Mouse (Mus musculus) large intestine, adult 2 months (tissue): ENCODE measurements at regions not wholly inside any gene's neighbourhood (a gene's known extent, or its start where the extent isn't known, plus 50 kb on each side); places are given as distances from the start of the nearest gene placed in this dataset.

Source experiments
- DNase-seq: peaks from one replicate; pipeline ENCODE4 v3.0.0-alpha.2; 2012; ENCODE audit warnings: low read depth, low spot score
- WGBS: fragments of 180-500 bp; shearing (Covaris S2); methylation state at CpG from one replicate; pipeline ENCODE4 v1.1.7; 2018; 5-methylcytosine and 5-hydroxymethylcytosine counted together

DNA sequence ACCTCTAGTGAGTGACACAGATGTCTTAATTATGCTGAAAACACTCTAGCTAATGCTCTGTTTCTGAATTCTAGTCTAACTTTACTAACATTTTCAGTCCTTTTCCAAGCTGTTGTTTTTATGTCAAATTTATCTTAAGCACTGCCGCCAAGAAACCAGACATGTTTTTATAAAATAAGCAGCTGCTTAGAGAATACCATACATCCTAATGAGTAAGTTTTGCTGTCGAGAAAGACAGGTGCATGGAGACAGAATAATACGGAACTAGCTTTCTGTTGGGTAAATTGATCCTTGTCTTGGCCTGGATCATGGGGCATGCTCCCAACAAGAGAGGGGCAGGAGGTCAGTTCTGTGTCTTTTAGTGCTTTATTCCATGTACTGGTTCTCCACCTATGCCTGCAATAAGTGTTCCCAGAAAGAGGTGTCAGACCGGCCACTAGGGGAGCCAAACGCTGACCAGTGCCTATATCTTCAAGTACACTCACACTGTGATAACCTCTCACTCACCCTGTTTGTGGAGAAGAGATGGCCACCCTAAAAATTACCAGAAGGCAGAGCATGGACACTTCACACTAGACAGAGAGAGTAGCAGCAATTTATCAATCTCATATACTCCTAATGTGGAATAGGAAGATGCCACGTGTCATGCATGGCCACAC is 366.0 kb upstream of the 2610301B20Rik start:
- no peak for DNase-seq
- 58% methylated on average over 6 of the region's 6 CpGs for WGBS

DNA sequence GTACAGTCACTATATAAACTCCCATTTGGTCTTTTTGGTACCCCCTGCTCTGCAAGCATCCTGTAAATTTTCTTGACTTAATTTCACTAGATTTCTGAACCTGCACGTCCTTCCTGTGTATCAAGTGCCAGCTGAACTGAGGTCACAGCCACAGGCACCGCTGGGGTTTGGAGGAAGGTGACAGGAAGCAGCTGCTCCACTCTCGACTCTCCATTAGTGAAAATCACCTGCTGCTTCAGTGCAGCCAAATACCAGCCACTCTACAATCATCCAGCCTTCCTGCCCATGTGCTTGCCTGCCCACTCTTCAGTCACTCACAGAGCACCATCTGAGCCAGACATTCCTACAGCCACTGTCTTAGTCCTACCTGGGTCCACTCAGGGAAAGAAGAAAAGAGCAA is 364.3 kb upstream of the 2610301B20Rik start:
- WGBS: 39% methylated on average over 3 of the region's 3 CpGs
- no peak for DNase-seq

- DNase-seq: no peak
- WGBS: 54% methylated on average over 2 of the region's 2 CpGs
Measured at GRCm38 (mm10) chr4:10550711-10551305, 323.5 kb upstream of the 2610301B20Rik start.

GRCm38 (mm10) chr4:10553724-10554123 is 320.6 kb upstream of the 2610301B20Rik start:
- DNase-seq: no peak
- WGBS: 89% methylated on average over 5 of the region's 5 CpGs

GRCm38 (mm10) chr4:10560078-10560477 is 314.2 kb upstream of the 2610301B20Rik start:
- WGBS: 78% methylated on average over 3 of the region's 3 CpGs
- no peak for DNase-seq

DNA sequence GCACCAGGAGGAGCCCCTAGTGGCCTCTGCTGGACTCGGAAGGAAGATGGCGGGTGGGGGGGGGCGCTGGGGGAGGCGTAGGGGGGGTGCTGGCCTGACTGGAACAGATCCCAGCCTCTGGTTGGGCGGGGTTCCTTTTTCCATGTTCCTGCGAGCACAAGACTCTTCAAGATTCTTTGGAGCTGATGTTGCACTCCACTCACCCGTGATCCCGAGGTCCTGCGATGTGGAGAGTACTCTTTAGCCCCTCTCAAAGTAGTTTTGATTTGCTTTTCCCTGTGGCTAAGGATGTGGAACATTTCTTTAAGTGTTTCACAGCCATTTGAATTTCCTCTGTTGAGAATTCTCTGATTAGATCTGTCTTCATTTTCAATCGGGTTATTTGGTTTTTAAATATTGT is 269.8 kb upstream of the 2610301B20Rik start:
- no peak for DNase-seq
- WGBS: 82% methylated on average over 10 of the region's 10 CpGs

- 75% methylated on average over 7 of the region's 7 CpGs for WGBS
- no peak for DNase-seq
Measured at GRCm38 (mm10) chr4:10607855-10608576, 266.3 kb upstream of the 2610301B20Rik start.

GRCm38 (mm10) chr4:10610784-10611183 is 263.5 kb upstream of the 2610301B20Rik start:
- WGBS: 37% methylated on average over 1 of the region's 1 CpGs
- DNase-seq: no peak
